Mouse (Mus musculus) bone marrow, adult 2 months (tissue): ENCODE data around the gene Atf6b. TPM values are rescaled to one million over a fixed set of nuclear protein-coding genes. Genes with fewer than 3 reads are reported as not detected.
A peak's percentile ranks its signal among the peaks of the same experiment; 100 is the strongest.

Experiments used
- H3K27ac ChIP-seq: fragments of 200-500 bp; 2 replicates; pipeline ENCODE4 v1.5.1; 2012; ENCODE audit warnings: low read depth, mild to moderate bottlenecking, control low read depth, inconsistent platforms, low read length; ENCODE audit not compliant: control insufficient read depth, poor library complexity, insufficient read depth
- H3K4me1 ChIP-seq: fragments of 200-500 bp; 2 replicates; pipeline ENCODE4 v1.6.1; 2011; ENCODE audit warnings: low read length; ENCODE audit not compliant: control insufficient read depth, insufficient read depth
- H3K4me3 ChIP-seq: fragments of 200-500 bp; replicated peaks from 2 replicates; pipeline ENCODE3; 2011; ENCODE audit warnings: mild to moderate bottlenecking, low read depth, low read length, control low read depth; ENCODE audit not compliant: control insufficient read depth
- CTCF ChIP-seq: fragments of 200-500 bp; IDR thresholded peaks from 2 replicates; pipeline ENCODE4 v1.5.1; 2011; ENCODE audit warnings: low read length, control low read depth; ENCODE audit not compliant: control insufficient read depth, insufficient read depth
- POLR2A ChIP-seq: fragments of 200-500 bp; IDR thresholded peaks from 2 replicates; pipeline ENCODE4 v1.6.1; 2011; ENCODE audit warnings: low read depth, mild to moderate bottlenecking, control low read depth, low read length, borderline replicate concordance; ENCODE audit not compliant: control insufficient read depth
- WGBS: fragments of 180-500 bp; shearing (Covaris S2); methylation state at CpG from one replicate; pipeline ENCODE4 v1.1.7; 2018; 5-methylcytosine and 5-hydroxymethylcytosine counted together
- polyA plus RNA-seq: library from polyadenylated mRNA; stranded (reverse); fragments of >200 nt; gene quantifications from 2 replicates; pipeline ENCODE4 v1.2.4, GENCODE M21; 2011; ENCODE audit warnings: low replicate concordance; ENCODE audit not compliant: missing spikeins, insufficient read depth, insufficient read length

Gene Atf6b
- 22.4 and 40.2 TPM in 2 replicates for polyA plus RNA-seq

GRCm38 (mm10) chr17:34646906-34647787 is at the start of gene Atf6b:
TSS of gene Atf6b (plus strand) at chr17:34647146.
- Histone ChIP-seq H3K4me1 (peaks cover 4% of the 10 kb centered on the region), H3K27ac (peak within 1 kb of the TSS; percentile 72), H3K4me3 (peak within 1 kb of the TSS; percentile 88)
- TF ChIP-seq POLR2A (peak; percentile 49; the same call in 1 of the 2 replicates), CTCF (no peak)
- under 1% methylated on average over 66 of the region's 66 CpGs for WGBS

GRCm38 (mm10) chr17:34597566-34598095 is 49.3 kb upstream of the Atf6b start, which contains the start of gene Ager:
TSS of gene Ager (plus strand) at chr17:34597862.
- WGBS: 47% methylated on average over 6 of the region's 6 CpGs

GRCm38 (mm10) chr17:34599891-34600290 is 47.1 kb upstream of the Atf6b start:
- Histone ChIP-seq H3K27ac (no peak overlapping the region), H3K4me1 (peaks cover 2% of the 10 kb centered on the region), H3K4me3 (no peak overlapping the region)
- WGBS: 75% methylated on average over 9 of the region's 9 CpGs
- no peak for TF ChIP-seq POLR2A
- no peak for TF ChIP-seq CTCF

More at GRCm38 (mm10) chr17:34597566-34598095, 49.3 kb upstream of the Atf6b start, which contains the start of gene Ager:
- H3K4me3 ChIP-seq: no peak within 1 kb of the TSS
- peaks cover 2% of the 10 kb centered on the region for H3K4me1 ChIP-seq
- no peak for TF ChIP-seq POLR2A
- TF ChIP-seq CTCF: no peak
- no peak within 1 kb of the TSS for H3K27ac ChIP-seq

- WGBS: 88% methylated on average over 12 of the region's 12 CpGs
- TF ChIP-seq CTCF (no peak), POLR2A (no peak)
- Histone ChIP-seq H3K4me1 (peaks cover 4% of the 10 kb centered on the region), H3K27ac (no peak overlapping the region), H3K4me3 (no peak overlapping the region)
These were observed 45.1 kb upstream of the Atf6b start for GRCm38 (mm10) chr17:34601796-34602195.

- Histone ChIP-seq H3K4me1 (peaks cover 8% of the 10 kb centered on the region), H3K4me3 (peak within 1 kb of the TSS; percentile 80), H3K27ac (peak within 1 kb of the TSS; percentile 94)
- no peak for TF ChIP-seq POLR2A
- TF ChIP-seq CTCF: no peak
- under 1% methylated on average over 30 of the region's 30 CpGs for WGBS
These were observed 43.4 kb upstream of the Atf6b start, which contains the start of gene Rnf5 for GRCm38 (mm10) chr17:34603375-34604060. TSS of gene Rnf5 (minus strand) at chr17:34603690.

GRCm38 (mm10) chr17:34604061-34604508 is 42.9 kb upstream of the Atf6b start, which contains the start of gene Agpat1:
TSS of gene Agpat1 (plus strand) at chr17:34604262.
- Histone ChIP-seq H3K4me1 (peaks cover 8% of the 10 kb centered on the region), H3K4me3 (peak within 1 kb of the TSS; percentile 80), H3K27ac (peak within 1 kb of the TSS; percentile 94)
- TF ChIP-seq CTCF: no peak
- peak; percentile 91; the same call in 1 of the 2 replicates for TF ChIP-seq POLR2A
- WGBS: under 1% methylated on average over 35 of the region's 35 CpGs

- TF ChIP-seq CTCF: no peak
- TF ChIP-seq POLR2A: no peak
- peak overlapping the region; percentile 80 for H3K4me3 ChIP-seq
- H3K4me1 ChIP-seq: peaks cover 8% of the 10 kb centered on the region; the same call in 1 of the 2 replicates
- peak overlapping the region; percentile 94 for H3K27ac ChIP-seq
- 16% methylated on average over 24 of the region's 24 CpGs for WGBS
These were observed 42.3 kb upstream of the Atf6b start for GRCm38 (mm10) chr17:34604511-34605237.
